ENCODE assay signal across 18 mouse cellular contexts in genomic region chr5:144447975-144448374, GRCm38 (mm10).
"Had no signal": no experiment of that assay in that cellular context is flagged by ENCODE, and none has a peak within 500 bp of the region (broad histone marks: within the 10 kb centered on the region; RNA-seq: fewer than 3 reads in every experiment).

No protein-coding gene starts in this region.

- H3K9ac ChIP-seq: liver, embryonic 14.5 days; lung, embryonic 14.5 days; midbrain, embryonic 12.5 days; neural tube, embryonic 13.5 days; neural tube, embryonic 15.5 days had no signal

- H3K4me2 ChIP-seq: lung, embryonic 14.5 days; midbrain, embryonic 12.5 days; neural tube, embryonic 13.5 days; neural tube, embryonic 15.5 days had no signal

- DNase-seq: lung, adult 18-20 months; lung, postnatal 10 days; lung, postnatal 36 days; midbrain, embryonic 14.5 days; right cerebral cortex, postnatal 14 days; spleen, adult 18-20 months; thymus, adult 18-20 months; thymus, postnatal 14 days; thymus, postnatal 36 days had no signal

- H3K4me1 ChIP-seq: megakaryocyte, embryonic 14.5 days; midbrain, embryonic 12.5 days; neural tube, embryonic 13.5 days had no signal

- H3K27ac ChIP-seq: liver, embryonic 14.5 days; macrophage; midbrain, embryonic 12.5 days; neural tube, embryonic 13.5 days; neural tube, embryonic 15.5 days had no signal

- H3K4me3 ChIP-seq: midbrain, embryonic 12.5 days; myocyte; neural tube, embryonic 13.5 days; neural tube, embryonic 15.5 days had no signal

- ATAC-seq: midbrain, embryonic 16.5 days had no signal

- H3K36me3 ChIP-seq: midbrain, embryonic 12.5 days; neural tube, embryonic 13.5 days; neural tube, embryonic 15.5 days had no signal

- H3K27me3 ChIP-seq: megakaryocyte, embryonic 14.5 days; midbrain, embryonic 12.5 days; neural tube, embryonic 13.5 days; neural tube, embryonic 15.5 days had no signal

- H3K9me3 ChIP-seq: midbrain, embryonic 12.5 days; neural tube, embryonic 13.5 days had no signal
